Mouse (Mus musculus) embryonic facial prominence, embryonic 14.5 days (tissue): ENCODE data around the gene Slc16a2. TPM values are rescaled to one million over a fixed set of nuclear protein-coding genes. Genes with fewer than 3 reads are reported as not detected.
"Not testable (repeated sequence)": the region's sequence is repeated elsewhere in the genome, so short reads cannot be mapped to it uniquely, and the experiment has no call there.

Experiments used
- ATAC-seq: fragments of 200-750 bp; cut with Nextera tagmentation; 2 replicates; pipeline ENCODE4 v1.8.0; 2017; ENCODE audit warnings: low read depth, moderate number of reproducible peaks, moderate TSS enrichment
- DNase-seq: peaks from one replicate; pipeline ENCODE4 v3.0.0-alpha.2; 2015; ENCODE audit warnings: low spot score
- H3K27ac ChIP-seq: fragments of 300-500 bp; sonication (generic); replicated peaks from 2 replicates; pipeline ENCODE4 v1.5.1; 2014; ENCODE audit warnings: low read depth, mild to moderate bottlenecking, low read length, moderate library complexity
- H3K27me3 ChIP-seq: fragments of 300-500 bp; sonication (generic); replicated peaks from 2 replicates; pipeline ENCODE4 v1.6.1; 2014; ENCODE audit warnings: low read length; ENCODE audit not compliant: control insufficient read depth, insufficient read depth
- H3K36me3 ChIP-seq: fragments of 300-500 bp; sonication (generic); 2 replicates; pipeline ENCODE4 v1.6.1; 2014; ENCODE audit warnings: low read length, mixed read lengths; ENCODE audit not compliant: control insufficient read depth, insufficient read depth
- H3K4me1 ChIP-seq: fragments of 300-500 bp; sonication (generic); 2 replicates; pipeline ENCODE4 v1.6.1; 2014; ENCODE audit warnings: antibody characterized with exemption, low read length; ENCODE audit not compliant: control insufficient read depth, insufficient read depth
- H3K4me2 ChIP-seq: fragments of 300-500 bp; sonication (generic); 2 replicates; pipeline ENCODE4 v1.6.1; 2014; ENCODE audit warnings: low read depth, mild to moderate bottlenecking, low read length, moderate library complexity, mixed read lengths
- H3K4me3 ChIP-seq: fragments of 300-500 bp; sonication (generic); 2 replicates; pipeline ENCODE4 v1.5.1; 2014; ENCODE audit warnings: low read depth, mild to moderate bottlenecking, low read length
- H3K9ac ChIP-seq: fragments of 300-500 bp; sonication (generic); 2 replicates; pipeline ENCODE4 v1.6.1; 2014; ENCODE audit warnings: low read depth, mild to moderate bottlenecking, low read length, moderate library complexity, mixed read lengths
- H3K9me3 ChIP-seq: fragments of 300-500 bp; sonication (generic); 2 replicates; pipeline ENCODE4 v1.6.1; 2016; ENCODE audit warnings: low read length; ENCODE audit not compliant: control insufficient read depth
- WGBS: fragments of 180-500 bp; shearing (Covaris S2); extraction: QIAGEN DNeasy Blood & Tissue Kit; methylation state at CpG from one replicate; pipeline ENCODE4 v1.1.7; 2014; 5-methylcytosine and 5-hydroxymethylcytosine counted together
- polyA plus RNA-seq: library from polyadenylated mRNA; unstranded; fragments of >200 nt; fragmentation: Nextera tagmentation; extraction: Ambion mirVana; gene quantifications from 2 replicates; pipeline ENCODE4 v1.2.1, GENCODE M21; 2014

Gene Slc16a2
- polyA plus RNA-seq, 1 experiment from 2014 or later = 34.7 TPM

DNA sequence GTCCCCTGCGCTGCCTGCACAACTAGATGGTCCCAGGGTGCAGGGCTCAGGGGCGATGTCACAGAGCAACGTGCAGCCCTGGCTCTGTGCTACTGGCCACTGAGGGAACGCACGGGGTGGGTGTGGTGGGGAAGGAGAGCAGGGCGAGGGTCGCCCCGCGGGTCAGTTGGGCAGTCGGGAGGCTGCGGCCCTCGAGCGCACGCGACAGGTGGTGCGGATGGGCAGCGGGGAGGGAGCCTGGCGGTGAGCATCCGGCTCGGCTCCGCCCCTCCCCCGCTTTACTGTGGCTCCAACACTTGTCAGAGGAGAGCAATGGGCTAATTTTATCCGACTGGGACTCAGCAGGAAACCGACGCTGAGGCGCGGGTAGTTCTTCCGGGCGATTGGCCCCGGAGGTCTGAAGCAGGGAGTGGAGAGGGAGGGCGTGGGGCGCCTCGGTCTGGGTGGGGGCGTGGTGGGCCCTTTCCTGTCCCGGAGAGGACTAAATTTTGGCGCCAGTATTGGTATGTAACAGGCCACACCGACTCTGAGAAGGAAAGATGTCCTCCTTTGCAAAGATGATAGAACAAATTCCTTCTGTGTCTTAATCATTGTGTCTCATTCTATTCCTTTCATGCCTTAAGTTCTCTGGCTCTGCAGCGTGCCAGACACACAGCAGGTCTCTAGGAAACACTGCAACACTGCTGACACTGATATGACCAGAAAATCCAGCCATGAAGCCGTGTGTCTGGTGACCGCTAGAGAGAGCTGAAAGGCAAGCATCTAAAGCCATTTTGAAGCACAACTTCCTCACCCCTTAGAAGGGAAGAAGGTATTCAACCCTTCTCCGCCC is 126.4 kb downstream of the Slc16a2 start:
- H3K9ac ChIP-seq = peak overlapping the region; percentile 60
- peak overlapping the region; percentile 41 for H3K4me3 ChIP-seq
- peak overlapping the region; percentile 61 for H3K27ac ChIP-seq
- H3K4me2 ChIP-seq = peak overlapping the region; percentile 73
- peaks cover 64% of the 10 kb centered on the region for H3K27me3 ChIP-seq
- H3K9me3 ChIP-seq = no peaks in the 10 kb centered on the region
- no peaks in the 10 kb centered on the region for H3K4me1 ChIP-seq
- DNase-seq (peak; percentile 86), ATAC-seq (peak; percentile 86)
- no peaks in the 10 kb centered on the region for H3K36me3 ChIP-seq
- under 1% methylated on average over 25 of the region's 41 CpGs for WGBS

DNA sequence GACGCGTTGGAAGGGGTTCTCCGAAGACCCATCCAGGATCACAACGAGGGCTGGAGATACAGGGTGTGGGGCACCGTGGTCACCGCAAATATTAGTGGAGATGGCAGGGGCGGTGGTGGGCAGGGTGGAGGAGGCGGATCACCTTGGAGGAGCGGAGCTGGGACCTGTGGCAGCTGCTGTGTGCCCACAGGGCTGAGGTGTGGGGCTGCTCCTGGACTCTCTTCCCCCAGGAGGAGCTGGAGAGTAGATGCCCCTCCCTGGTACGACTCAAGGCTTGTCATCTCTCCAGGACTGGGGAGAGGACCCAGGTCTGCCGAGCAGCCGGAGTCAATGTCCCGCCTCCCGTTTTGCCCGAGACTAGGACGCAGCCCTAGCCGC is 127.0 kb downstream of the Slc16a2 start:
- H3K4me1 ChIP-seq = no peaks in the 10 kb centered on the region
- H3K4me3 ChIP-seq = peak overlapping the region; percentile 41
- no peaks in the 10 kb centered on the region for H3K9me3 ChIP-seq
- peak overlapping the region; percentile 73 for H3K4me2 ChIP-seq
- H3K27ac ChIP-seq = no peak overlapping the region; the same call in 1 of the 2 replicates
- ATAC-seq = no peak; the same call in 1 of the 2 replicates
- H3K36me3 ChIP-seq = no peaks in the 10 kb centered on the region
- WGBS = 7% methylated on average over 9 of the region's 17 CpGs
- peak overlapping the region; percentile 60 for H3K9ac ChIP-seq
- H3K27me3 ChIP-seq = peaks cover 58% of the 10 kb centered on the region
- DNase-seq = no peak

DNA sequence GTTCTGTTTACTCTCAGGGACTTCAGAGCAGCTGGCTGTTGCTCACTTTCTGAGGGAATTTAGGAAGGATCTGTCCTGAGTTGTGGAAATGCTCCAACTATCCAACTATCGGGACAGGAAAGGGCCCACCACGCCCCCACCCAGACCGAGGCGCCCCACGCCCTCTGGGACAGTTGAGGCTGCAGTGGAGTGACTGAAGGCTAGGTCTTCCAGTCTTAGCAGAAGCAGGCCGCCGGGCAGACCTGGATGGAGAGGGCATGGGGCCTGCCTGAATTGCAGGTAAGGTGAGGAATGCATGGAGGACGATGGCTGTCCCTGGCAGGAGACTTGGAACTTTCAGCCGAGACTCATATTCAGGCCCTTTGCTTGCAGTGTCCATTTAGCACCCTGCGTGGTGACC is 127.4 kb downstream of the Slc16a2 start:
- ATAC-seq = no peak
- Histone ChIP-seq H3K27ac (no peak overlapping the region), H3K4me2 (peak overlapping the region; percentile 73), H3K4me3 (peak overlapping the region; percentile 41; the same call in 1 of the 2 replicates), H3K9ac (no peak overlapping the region), H3K27me3 (peaks cover 54% of the 10 kb centered on the region), H3K36me3 (no peaks in the 10 kb centered on the region), H3K4me1 (no peaks in the 10 kb centered on the region), H3K9me3 (no peaks in the 10 kb centered on the region)
- 37% methylated on average over 10 of the region's 10 CpGs for WGBS
- DNase-seq = no peak

DNA sequence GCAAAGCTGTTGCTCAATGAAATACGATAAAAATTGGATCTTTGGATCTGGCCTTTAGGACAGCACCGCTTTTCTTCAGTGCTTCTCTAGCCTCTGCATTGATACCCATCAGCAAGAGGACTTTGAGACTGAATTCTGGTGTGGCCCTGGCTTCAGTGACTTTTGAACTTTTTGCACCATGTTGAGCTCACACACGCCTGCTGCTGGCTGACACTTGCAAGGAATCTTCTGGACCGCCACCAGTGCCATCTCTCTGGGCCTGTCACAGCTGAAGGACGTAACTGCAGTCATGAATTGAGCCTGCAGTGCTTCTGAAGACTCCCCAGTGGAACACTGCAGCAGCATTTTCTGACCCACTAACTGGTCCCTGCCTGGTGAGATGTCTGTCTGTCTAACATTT is 128.9 kb downstream of the Slc16a2 start:
- H3K4me1 ChIP-seq = no peaks in the 10 kb centered on the region
- ATAC-seq = no peak
- no peak overlapping the region for H3K4me3 ChIP-seq
- no peaks in the 10 kb centered on the region for H3K36me3 ChIP-seq
- H3K4me2 ChIP-seq = no peak overlapping the region
- WGBS = 85% methylated on average over 5 of the region's 5 CpGs
- H3K27ac ChIP-seq = no peak overlapping the region
- H3K9ac ChIP-seq = no peak overlapping the region
- no peak for DNase-seq
- peaks cover 55% of the 10 kb centered on the region for H3K27me3 ChIP-seq
- H3K9me3 ChIP-seq = no peaks in the 10 kb centered on the region

DNA sequence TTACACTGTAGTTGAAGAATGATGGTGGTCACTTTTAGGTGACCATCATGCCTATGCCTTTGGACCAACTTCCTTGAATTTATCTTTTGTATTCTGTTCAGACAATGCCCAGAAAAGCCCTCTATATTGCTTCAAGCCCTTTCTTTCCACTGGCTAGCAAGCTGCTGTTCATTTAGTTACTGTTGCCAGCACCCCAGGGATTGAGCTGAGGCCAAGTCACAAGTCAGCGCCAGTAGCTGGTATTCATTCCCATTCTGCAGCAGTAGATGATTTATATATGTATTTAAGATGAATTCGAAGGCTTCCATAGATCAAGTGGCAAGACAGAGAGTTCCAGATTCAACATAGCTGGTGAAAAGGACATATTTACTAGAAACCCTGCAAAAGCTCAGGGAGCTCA is 133.2 kb downstream of the Slc16a2 start:
- H3K27me3 ChIP-seq = peaks cover 29% of the 10 kb centered on the region
- H3K36me3 ChIP-seq = no peaks in the 10 kb centered on the region
- ATAC-seq (no peak), DNase-seq (no peak)
- WGBS = 84% methylated on average over 2 of the region's 2 CpGs
- no peak overlapping the region for H3K27ac ChIP-seq
- H3K4me1 ChIP-seq = no peaks in the 10 kb centered on the region
- H3K4me2 ChIP-seq = no peak overlapping the region
- H3K4me3 ChIP-seq = no peak overlapping the region
- no peaks in the 10 kb centered on the region for H3K9me3 ChIP-seq
- no peak overlapping the region for H3K9ac ChIP-seq

DNA sequence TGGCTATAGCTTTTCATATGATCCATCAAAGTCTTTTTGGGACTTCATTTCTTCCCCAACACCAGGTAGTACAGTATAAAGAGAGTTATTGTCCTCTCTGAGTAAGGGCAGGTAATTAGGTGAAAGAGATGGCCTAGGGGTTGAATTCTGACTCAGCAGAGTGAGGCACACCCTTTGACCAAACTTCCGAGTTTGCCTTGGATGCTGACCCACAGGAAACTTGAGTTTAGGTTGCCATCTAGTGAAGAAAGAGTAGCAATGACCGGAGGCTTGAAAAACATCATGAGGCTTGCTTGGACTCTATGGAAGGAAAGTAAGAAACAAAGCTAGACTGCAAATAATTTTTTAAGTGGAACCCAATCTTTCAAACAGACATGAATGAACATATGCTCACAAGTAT is 147.1 kb downstream of the Slc16a2 start:
- Histone ChIP-seq H3K4me1 (no peaks in the 10 kb centered on the region), H3K27me3 (no peaks in the 10 kb centered on the region; the same call in 1 of the 2 replicates), H3K4me3 (no peak overlapping the region), H3K36me3 (no peaks in the 10 kb centered on the region), H3K9ac (no peak overlapping the region), H3K9me3 (no peaks in the 10 kb centered on the region), H3K27ac (no peak overlapping the region), H3K4me2 (no peak overlapping the region)
- DNase-seq (peak; percentile 29), ATAC-seq (no peak)
- WGBS = 33% methylated on average over 2 of the region's 2 CpGs

DNA sequence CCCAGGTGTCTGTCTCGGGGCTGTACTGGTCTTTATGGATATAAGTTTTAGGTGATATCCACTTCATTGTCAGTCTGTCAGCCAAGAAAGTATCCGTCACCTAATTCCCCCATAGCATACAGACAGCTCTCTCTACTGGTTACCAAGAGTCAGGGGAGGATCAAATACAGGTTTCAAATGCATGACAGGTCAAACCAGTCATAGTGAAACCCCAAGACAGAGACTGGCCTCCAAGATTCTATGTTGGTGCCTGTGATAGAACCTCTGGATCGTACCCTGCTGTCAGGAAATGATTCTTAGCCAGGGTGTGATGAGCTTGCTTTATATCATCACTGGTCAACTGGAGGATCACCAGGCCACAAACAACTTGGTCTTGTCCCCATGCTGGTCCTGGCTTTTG is 148.0 kb downstream of the Slc16a2 start:
- Histone ChIP-seq H3K4me1 (no peaks in the 10 kb centered on the region), H3K9me3 (no peaks in the 10 kb centered on the region), H3K4me3 (no peak overlapping the region), H3K4me2 (no peak overlapping the region), H3K9ac (no peak overlapping the region), H3K36me3 (no peaks in the 10 kb centered on the region), H3K27ac (no peak overlapping the region), H3K27me3 (no peaks in the 10 kb centered on the region; the same call in 1 of the 2 replicates)
- ATAC-seq = no peak
- no peak for DNase-seq
- 81% methylated on average over 3 of the region's 3 CpGs for WGBS

DNA sequence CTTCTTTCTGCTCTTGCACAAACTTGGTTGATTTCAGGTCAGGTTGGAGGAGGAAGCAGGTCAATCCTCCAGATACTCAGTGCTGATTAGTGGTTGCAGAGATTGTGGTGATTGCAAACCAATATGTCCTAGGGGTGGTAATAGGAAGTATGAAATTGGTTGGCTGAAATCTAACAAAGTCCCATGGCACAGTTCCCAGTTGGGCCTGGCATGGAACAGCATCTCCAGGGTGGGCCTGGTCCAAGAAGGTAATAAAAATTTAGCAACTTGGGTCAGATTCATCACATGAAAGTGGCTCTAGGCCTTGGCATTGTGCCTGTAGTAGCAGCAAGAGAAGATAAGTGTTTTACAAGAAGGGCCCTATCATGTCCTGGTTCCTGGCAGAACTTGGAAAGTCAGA is 151.5 kb downstream of the Slc16a2 start:
- H3K36me3 ChIP-seq = no peaks in the 10 kb centered on the region
- DNase-seq (peak; percentile 25), ATAC-seq (no peak)
- H3K4me2 ChIP-seq = no peak overlapping the region
- H3K4me3 ChIP-seq = no peak overlapping the region
- no peaks in the 10 kb centered on the region for H3K27me3 ChIP-seq
- H3K4me1 ChIP-seq = no peaks in the 10 kb centered on the region
- no peak overlapping the region for H3K27ac ChIP-seq
- H3K9ac ChIP-seq = no peak overlapping the region
- no peaks in the 10 kb centered on the region for H3K9me3 ChIP-seq

DNA sequence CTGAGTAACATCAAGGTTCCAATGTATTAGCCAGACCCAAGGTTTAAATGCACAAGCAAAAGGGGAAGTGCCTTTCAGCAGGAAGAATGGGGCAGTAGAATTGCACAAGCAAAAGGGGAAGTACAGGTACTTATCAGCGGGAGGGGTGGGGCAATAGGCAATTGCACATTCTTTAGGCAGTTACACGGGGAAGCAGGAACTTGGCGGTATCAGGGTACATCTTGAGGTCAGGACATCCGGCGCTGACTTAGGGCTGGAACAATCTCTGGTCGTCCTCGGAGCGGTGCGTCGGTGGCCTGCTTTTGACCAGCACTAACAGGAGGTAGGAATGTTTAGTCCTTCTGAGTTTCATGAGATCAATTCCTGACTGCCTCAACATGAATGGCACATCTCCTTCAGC is 157.3 kb downstream of the Slc16a2 start:
- not testable (repeated sequence) for H3K9me3 ChIP-seq, ATAC-seq, DNase-seq, H3K4me2 ChIP-seq, H3K36me3 ChIP-seq, H3K9ac ChIP-seq, H3K27ac ChIP-seq, H3K4me1 ChIP-seq, H3K27me3 ChIP-seq, H3K4me3 ChIP-seq
- 87% methylated on average over 10 of the region's 10 CpGs for WGBS
